Mouse (Mus musculus): ENCODE results near the gene Zfp955a. TPM values are rescaled to one million over a fixed set of nuclear protein-coding genes. Genes with fewer than 3 reads are reported as not detected.

Gene Zfp955a
- 9.1 and 9.6 TPM in 2 replicates for polyA plus RNA-seq (2012; rRNA removed)

GRCm38 (mm10) chr17:33254530-33255318 lies at the start of gene Zfp955a:
Gene Zfp955a, minus strand, starts transcription at chr17:33255145.

GRCm38 (mm10) chr17:33289039-33289875 lies 34.3 kb upstream of the Zfp955a start, which contains the start of gene Zfp955b:
Gene Zfp955b, plus strand, starts transcription at chr17:33289544.

GRCm38 (mm10) chr17:33264376-33264775 lies 9.4 kb upstream of the Zfp955a start, which contains the start of gene Olfr63:
Gene Olfr63, plus strand, starts transcription at chr17:33264676.

GRCm38 (mm10) chr17:33221590-33221989 lies 33.4 kb downstream of the Zfp955a start, which contains the start of gene Olfr1564:
Gene Olfr1564, minus strand, starts transcription at chr17:33221690.

GRCm38 (mm10) chr17:33191002-33191401 lies 63.9 kb downstream of the Zfp955a start, which contains the start of gene Olfr239:
Gene Olfr239, plus strand, starts transcription at chr17:33191302.

Other genes starting within 250 kb of the Zfp955a start
- gene Zfp763, start 221.7 kb downstream of the Zfp955a start, polyA plus RNA-seq (2012; rRNA removed) = 12.1 and 13.0 TPM in 2 replicates
- not detected in 2 replicates for gene 4921501E09Rik, start 187.1 kb downstream of the Zfp955a start, polyA plus RNA-seq (2012; rRNA removed)
- 11.9 and 14.4 TPM in 2 replicates for gene Zfp563, start 165.8 kb downstream of the Zfp955a start, polyA plus RNA-seq (2012; rRNA removed)
- 0.33 TPM in 2 replicates for gene Morc2b, start 115.5 kb downstream of the Zfp955a start, polyA plus RNA-seq (2012; rRNA removed)
- gene Olfr55, start 86.7 kb downstream of the Zfp955a start, polyA plus RNA-seq (2012; rRNA removed) = not detected in 2 replicates
- not detected in 2 replicates for gene Olfr239, start 63.8 kb downstream of the Zfp955a start, polyA plus RNA-seq (2012; rRNA removed)
- 0.32 and 0.38 TPM in 2 replicates for gene Olfr1564, start 33.5 kb downstream of the Zfp955a start, polyA plus RNA-seq (2012; rRNA removed)
- gene Olfr63, start 9.5 kb upstream of the Zfp955a start, polyA plus RNA-seq (2012; rRNA removed) = not detected in 2 replicates
- 11.1 and 11.2 TPM in 2 replicates for gene Zfp955b, start 34.4 kb upstream of the Zfp955a start, polyA plus RNA-seq (2012; rRNA removed)
- 14.8 and 18.2 TPM in 2 replicates for gene Zfp81, start 103.7 kb upstream of the Zfp955a start, polyA plus RNA-seq (2012; rRNA removed)
- 19.1 and 21.0 TPM in 2 replicates for gene Zfp101, start 139.5 kb upstream of the Zfp955a start, polyA plus RNA-seq (2012; rRNA removed)
- 0.08 and 0.15 TPM in 2 replicates for gene Actl9, start 177.8 kb upstream of the Zfp955a start, polyA plus RNA-seq (2012; rRNA removed)

Measured in central nervous system, embryonic 14 days (tissue).